Mouse (Mus musculus): ENCODE data around the gene Tbcd. TPM values are rescaled to one million over a fixed set of nuclear protein-coding genes. Genes with fewer than 3 reads are reported as not detected.

Tbcd gene
- polyA plus RNA-seq, 1 experiment from 2014 or later, result 33.2 TPM

GRCm38 (mm10) chr11:121517687-121518465, 66.1 kb downstream of the Tbcd start:
- ATAC-seq (ENCODE audit: insufficient number of reproducible peaks, insufficient read depth, low FRiP score, low read depth), result no peak
- Histone ChIP-seq H3K27ac (ENCODE audit: low read length) (peak overlapping the region; percentile 52; the same call in 1 of the 2 replicates), H3K4me3 (ENCODE audit: low read depth, low read length) (no peak overlapping the region; the same call in 1 of the 2 replicates), H3K4me1 (ENCODE audit: control insufficient read depth, insufficient read depth, low read length) (no peaks in the 10 kb centered on the region), H3K27me3 (ENCODE audit: control insufficient read depth, insufficient read depth, low read length) (no peaks in the 10 kb centered on the region), H3K4me2 (replicated peaks; ENCODE audit: low read depth, low read length) (peak overlapping the region; percentile 16; the same call in 1 of the 2 replicates), H3K9me3 (ENCODE audit: control insufficient read depth, low read depth, low read length) (no peaks in the 10 kb centered on the region), H3K9ac (replicated peaks; ENCODE audit: low read depth, low read length) (no peak overlapping the region), H3K36me3 (ENCODE audit: control insufficient read depth, insufficient read depth, low read length) (no peaks in the 10 kb centered on the region)
- WGBS, result 78% methylated on average over 17 of the region's 17 CpGs

GRCm38 (mm10) chr11:121519131-121519530, 67.4 kb downstream of the Tbcd start, which contains the start of gene Zfp750:
TSS of gene Zfp750 (minus strand) at chr11:121519333.
- Histone ChIP-seq H3K4me2 (replicated peaks; ENCODE audit: low read depth, low read length) (0 out of 2 replicates have a peak within 1 kb of the TSS, but pooled peaks have one; percentile 10), H3K4me3 (ENCODE audit: low read depth, low read length) (no peak within 1 kb of the TSS; the same call in 1 of the 2 replicates), H3K4me1 (ENCODE audit: control insufficient read depth, insufficient read depth, low read length) (peaks cover 1% of the 10 kb centered on the region; the same call in 1 of the 2 replicates), H3K27ac (ENCODE audit: low read length) (no peak within 1 kb of the TSS), H3K9ac (replicated peaks; ENCODE audit: low read depth, low read length) (no peak within 1 kb of the TSS), H3K9me3 (ENCODE audit: control insufficient read depth, low read depth, low read length) (no peaks in the 10 kb centered on the region), H3K36me3 (ENCODE audit: control insufficient read depth, insufficient read depth, low read length) (no peaks in the 10 kb centered on the region), H3K27me3 (ENCODE audit: control insufficient read depth, insufficient read depth, low read length) (no peaks in the 10 kb centered on the region)
- WGBS, result 29% methylated on average over 10 of the region's 10 CpGs
- ATAC-seq (ENCODE audit: insufficient number of reproducible peaks, insufficient read depth, low FRiP score, low read depth), result no peak

GRCm38 (mm10) chr11:121519703-121520102, 68.0 kb downstream of the Tbcd start:
- Histone ChIP-seq H3K9ac (replicated peaks; ENCODE audit: low read depth, low read length) (no peak overlapping the region), H3K27me3 (ENCODE audit: control insufficient read depth, insufficient read depth, low read length) (no peaks in the 10 kb centered on the region), H3K4me1 (ENCODE audit: control insufficient read depth, insufficient read depth, low read length) (peaks cover 4% of the 10 kb centered on the region; the same call in 1 of the 2 replicates), H3K4me3 (ENCODE audit: low read depth, low read length) (no peak overlapping the region), H3K36me3 (ENCODE audit: control insufficient read depth, insufficient read depth, low read length) (no peaks in the 10 kb centered on the region), H3K4me2 (replicated peaks; ENCODE audit: low read depth, low read length) (no peak overlapping the region), H3K27ac (ENCODE audit: low read length) (no peak overlapping the region), H3K9me3 (ENCODE audit: control insufficient read depth, low read depth, low read length) (no peaks in the 10 kb centered on the region)
- no peak for ATAC-seq (ENCODE audit: insufficient number of reproducible peaks, insufficient read depth, low FRiP score, low read depth)
- WGBS, result 71% methylated on average over 7 of the region's 7 CpGs

GRCm38 (mm10) chr11:121520761-121521160, 69.0 kb downstream of the Tbcd start:
- no peaks in the 10 kb centered on the region for H3K36me3 ChIP-seq (ENCODE audit: control insufficient read depth, insufficient read depth, low read length)
- H3K27me3 ChIP-seq (ENCODE audit: control insufficient read depth, insufficient read depth, low read length), result no peaks in the 10 kb centered on the region
- peaks cover 4% of the 10 kb centered on the region; the same call in 1 of the 2 replicates for H3K4me1 ChIP-seq (ENCODE audit: control insufficient read depth, insufficient read depth, low read length)
- WGBS, result 69% methylated on average over 2 of the region's 2 CpGs
- ATAC-seq (ENCODE audit: insufficient number of reproducible peaks, insufficient read depth, low FRiP score, low read depth), result no peak
- no peaks in the 10 kb centered on the region for H3K9me3 ChIP-seq (ENCODE audit: control insufficient read depth, low read depth, low read length)
- no peak overlapping the region for H3K9ac ChIP-seq (replicated peaks; ENCODE audit: low read depth, low read length)
- no peak overlapping the region for H3K4me3 ChIP-seq (ENCODE audit: low read depth, low read length)
- H3K4me2 ChIP-seq (replicated peaks; ENCODE audit: low read depth, low read length), result no peak overlapping the region
- H3K27ac ChIP-seq (ENCODE audit: low read length), result no peak overlapping the region

- ATAC-seq (ENCODE audit: insufficient number of reproducible peaks, insufficient read depth, low FRiP score, low read depth), result no peak
- no peak overlapping the region for H3K4me2 ChIP-seq (replicated peaks; ENCODE audit: low read depth, low read length)
- H3K4me3 ChIP-seq (ENCODE audit: low read depth, low read length), result no peak overlapping the region
- H3K27ac ChIP-seq (ENCODE audit: low read length), result no peak overlapping the region
- H3K36me3 ChIP-seq (ENCODE audit: control insufficient read depth, insufficient read depth, low read length), result no peaks in the 10 kb centered on the region
- H3K27me3 ChIP-seq (ENCODE audit: control insufficient read depth, insufficient read depth, low read length), result no peaks in the 10 kb centered on the region
- H3K9ac ChIP-seq (replicated peaks; ENCODE audit: low read depth, low read length), result no peak overlapping the region
- no peaks in the 10 kb centered on the region for H3K9me3 ChIP-seq (ENCODE audit: control insufficient read depth, low read depth, low read length)
- peaks cover 4% of the 10 kb centered on the region; the same call in 1 of the 2 replicates for H3K4me1 ChIP-seq (ENCODE audit: control insufficient read depth, insufficient read depth, low read length)
- 84% methylated on average over 4 of the region's 4 CpGs for WGBS
Observed at GRCm38 (mm10) chr11:121522156-121522762, 70.5 kb downstream of the Tbcd start.

- Histone ChIP-seq H3K36me3 (ENCODE audit: control insufficient read depth, insufficient read depth, low read length) (no peaks in the 10 kb centered on the region), H3K9ac (replicated peaks; ENCODE audit: low read depth, low read length) (no peak overlapping the region), H3K9me3 (ENCODE audit: control insufficient read depth, low read depth, low read length) (no peaks in the 10 kb centered on the region), H3K27me3 (ENCODE audit: control insufficient read depth, insufficient read depth, low read length) (no peaks in the 10 kb centered on the region), H3K4me3 (ENCODE audit: low read depth, low read length) (no peak overlapping the region), H3K27ac (ENCODE audit: low read length) (no peak overlapping the region), H3K4me2 (replicated peaks; ENCODE audit: low read depth, low read length) (no peak overlapping the region), H3K4me1 (ENCODE audit: control insufficient read depth, insufficient read depth, low read length) (peaks cover 4% of the 10 kb centered on the region; the same call in 1 of the 2 replicates)
- WGBS, result 57% methylated on average over 7 of the region's 7 CpGs
- ATAC-seq (ENCODE audit: insufficient number of reproducible peaks, insufficient read depth, low FRiP score, low read depth), result no peak
Observed at GRCm38 (mm10) chr11:121524191-121524590, 72.4 kb downstream of the Tbcd start.

GRCm38 (mm10) chr11:121529747-121530146, 78.0 kb downstream of the Tbcd start:
- Histone ChIP-seq H3K4me2 (replicated peaks; ENCODE audit: low read depth, low read length) (no peak overlapping the region), H3K9ac (replicated peaks; ENCODE audit: low read depth, low read length) (no peak overlapping the region), H3K36me3 (ENCODE audit: control insufficient read depth, insufficient read depth, low read length) (no peaks in the 10 kb centered on the region), H3K9me3 (ENCODE audit: control insufficient read depth, low read depth, low read length) (no peaks in the 10 kb centered on the region), H3K4me1 (ENCODE audit: control insufficient read depth, insufficient read depth, low read length) (no peaks in the 10 kb centered on the region), H3K4me3 (ENCODE audit: low read depth, low read length) (no peak overlapping the region), H3K27ac (ENCODE audit: low read length) (no peak overlapping the region), H3K27me3 (ENCODE audit: control insufficient read depth, insufficient read depth, low read length) (no peaks in the 10 kb centered on the region)
- WGBS, result 90% methylated on average over 3 of the region's 3 CpGs
- ATAC-seq (ENCODE audit: insufficient number of reproducible peaks, insufficient read depth, low FRiP score, low read depth), result no peak

- Histone ChIP-seq H3K9ac (replicated peaks; ENCODE audit: low read depth, low read length) (no peak overlapping the region), H3K4me3 (ENCODE audit: low read depth, low read length) (no peak overlapping the region), H3K4me1 (ENCODE audit: control insufficient read depth, insufficient read depth, low read length) (no peaks in the 10 kb centered on the region), H3K4me2 (replicated peaks; ENCODE audit: low read depth, low read length) (no peak overlapping the region), H3K27ac (ENCODE audit: low read length) (no peak overlapping the region), H3K9me3 (ENCODE audit: control insufficient read depth, low read depth, low read length) (no peaks in the 10 kb centered on the region), H3K36me3 (ENCODE audit: control insufficient read depth, insufficient read depth, low read length) (no peaks in the 10 kb centered on the region), H3K27me3 (ENCODE audit: control insufficient read depth, insufficient read depth, low read length) (no peaks in the 10 kb centered on the region)
- WGBS, result 17% methylated on average over 3 of the region's 3 CpGs
- ATAC-seq (ENCODE audit: insufficient number of reproducible peaks, insufficient read depth, low FRiP score, low read depth), result no peak
Observed at GRCm38 (mm10) chr11:121536528-121536927, 84.8 kb downstream of the Tbcd start.

Measured in stomach, embryonic 14.5 days (tissue).